Mouse (Mus musculus) frontal cortex, postnatal 14 days (tissue): ENCODE data around the gene Uvrag.

Experiments
- DNase-seq, 2 experiments: peaks; one replicate each; pipeline ENCODE4 v3.0.0; 2022; ENCODE audit warnings: low spot score in 2 of 2

The Uvrag gene

DNA sequence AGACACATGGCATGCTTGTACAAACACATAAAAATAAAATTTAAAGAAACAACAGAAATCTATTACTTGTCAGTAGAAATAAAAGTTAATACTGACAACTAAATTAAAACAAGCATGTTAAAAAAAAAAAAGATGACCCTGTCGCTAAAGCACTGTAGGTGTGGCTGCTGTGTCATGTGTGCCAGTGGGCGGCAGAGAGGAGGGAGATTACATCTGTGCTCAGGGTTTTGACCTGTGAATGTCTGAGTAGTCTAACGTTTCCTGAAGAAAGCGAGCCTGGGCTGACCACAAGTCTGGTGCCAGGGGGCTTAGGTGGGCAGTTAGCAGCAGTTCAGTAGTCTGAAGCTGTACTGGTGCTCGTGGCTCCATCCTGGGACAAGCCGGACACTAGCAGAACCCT lies 205.2 kb downstream of the Uvrag start:
- DNase-seq, result no peak

DNA sequence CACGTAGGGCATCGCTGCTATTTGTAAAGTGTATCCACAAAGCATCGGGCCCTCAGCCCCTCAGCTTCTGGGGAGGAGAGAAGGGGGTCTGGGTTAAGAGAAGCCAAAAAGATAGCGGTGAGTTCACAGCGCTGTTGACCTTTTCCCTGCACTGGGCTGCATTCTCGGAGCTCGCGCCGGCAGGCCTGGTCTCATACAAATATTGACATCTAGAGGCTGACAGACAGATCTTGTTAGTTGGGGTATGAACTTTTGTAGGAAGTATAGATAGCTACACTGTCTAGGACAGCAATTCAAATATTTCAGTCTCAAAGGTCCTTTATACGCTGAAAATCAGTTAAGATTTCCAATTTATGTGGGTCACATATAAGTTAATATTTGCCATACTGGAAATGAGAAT lies 205.7 kb downstream of the Uvrag start:
- no peak for DNase-seq

DNA sequence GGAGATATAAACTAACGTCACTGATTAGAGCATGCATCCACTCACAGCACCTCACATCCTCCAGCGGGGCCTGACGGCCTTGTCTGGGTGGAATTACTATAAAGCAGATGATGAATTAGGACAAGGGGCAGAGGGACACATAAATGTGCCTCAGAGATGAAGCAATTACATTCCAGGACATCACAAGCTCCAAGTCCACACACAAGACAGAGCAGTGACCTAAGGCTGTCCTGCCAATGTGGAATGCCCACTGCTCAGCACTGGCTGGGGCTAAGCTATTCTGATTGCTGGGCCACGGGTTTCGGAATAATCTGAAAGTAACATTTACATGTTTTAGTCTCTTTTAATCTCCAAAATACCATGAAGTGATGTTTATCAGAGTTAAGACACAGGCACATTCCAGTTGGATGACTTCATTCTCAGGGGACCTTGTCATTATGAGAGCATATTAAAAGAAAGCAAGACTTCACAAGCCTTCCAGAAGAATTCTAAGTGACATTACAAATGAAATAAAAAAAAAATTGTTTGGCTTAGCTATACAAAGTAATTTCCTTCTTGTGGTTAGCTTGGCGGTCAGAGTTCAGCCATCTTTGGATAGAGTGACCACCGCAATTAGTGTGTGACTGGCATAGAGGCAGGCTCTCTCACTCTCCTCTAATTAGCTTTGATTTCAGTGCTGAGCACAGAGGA lies 212.5 kb downstream of the Uvrag start:
- no peak for DNase-seq

DNA sequence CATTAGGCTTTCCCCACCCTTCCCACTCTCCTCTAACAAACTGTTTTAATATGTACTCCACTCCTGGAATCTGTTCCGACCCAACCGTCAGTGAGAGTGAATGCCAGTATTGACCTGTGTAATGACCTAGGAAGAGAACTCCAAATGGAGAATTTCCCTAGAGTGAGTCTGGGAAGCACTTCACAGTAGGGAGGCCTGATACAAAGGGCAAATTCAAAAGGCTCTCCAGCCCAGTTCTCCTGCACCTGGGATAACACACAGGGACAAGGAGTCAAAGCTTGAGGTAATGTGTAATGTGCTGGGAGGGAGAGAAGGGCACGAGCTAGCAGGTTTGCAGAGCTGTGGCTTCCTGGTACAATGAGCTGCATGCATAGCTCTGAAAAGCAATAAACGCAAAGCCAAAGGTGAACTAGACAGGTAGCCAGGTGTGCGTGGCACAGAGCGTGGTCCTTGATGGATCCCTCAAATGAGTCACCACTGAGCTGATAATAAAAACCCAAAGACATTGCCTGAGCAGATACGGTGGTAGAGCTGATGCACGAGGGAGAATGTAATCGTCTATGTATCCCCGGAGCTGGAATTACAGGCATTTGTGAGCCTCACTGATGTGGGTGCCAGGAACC lies 213.9 kb downstream of the Uvrag start:
- DNase-seq, result no peak

DNA sequence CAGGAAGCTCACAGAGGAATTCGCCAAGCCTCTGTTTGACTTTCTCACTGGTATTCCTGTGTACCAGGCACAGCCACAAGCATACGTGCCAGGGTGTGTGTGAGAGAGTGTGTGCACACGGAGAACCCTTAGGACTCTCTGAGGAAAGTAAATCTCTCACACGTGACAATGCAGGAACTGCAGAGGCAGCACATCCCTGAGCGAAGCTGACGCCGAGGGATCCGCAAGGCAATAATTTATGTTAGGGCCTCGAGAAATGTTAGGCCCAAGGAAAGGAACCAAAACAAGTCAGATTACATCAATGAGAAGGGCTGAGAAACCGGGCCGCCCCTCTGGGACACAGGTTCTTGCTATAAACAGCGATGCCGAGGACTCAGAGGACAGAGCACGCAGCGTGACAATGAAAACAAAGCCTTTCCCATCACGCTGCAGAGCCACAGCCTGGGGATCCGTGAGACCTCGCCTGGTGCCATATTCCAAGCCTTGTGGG lies 216.5 kb downstream of the Uvrag start:
- no peak for DNase-seq

DNA sequence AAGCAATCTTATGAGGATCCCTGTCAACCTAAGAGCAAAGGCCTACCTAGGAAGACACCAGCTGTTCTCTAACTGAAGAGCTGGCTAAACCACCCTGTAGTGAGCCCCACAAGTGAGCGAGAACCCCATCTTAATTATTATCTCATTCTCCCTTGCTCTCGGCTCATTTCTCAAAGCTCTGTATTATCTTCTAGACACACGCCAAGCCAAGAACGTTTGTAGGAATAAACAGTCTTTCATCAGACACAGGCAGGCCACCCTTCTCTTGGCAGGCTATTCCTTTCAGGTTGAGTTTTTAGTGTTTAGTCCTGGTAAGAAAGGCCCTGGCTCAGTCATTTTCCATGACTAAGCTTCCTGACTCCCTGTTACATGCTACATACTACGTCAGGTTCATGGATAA lies 218.0 kb downstream of the Uvrag start:
- DNase-seq, result no peak

DNA sequence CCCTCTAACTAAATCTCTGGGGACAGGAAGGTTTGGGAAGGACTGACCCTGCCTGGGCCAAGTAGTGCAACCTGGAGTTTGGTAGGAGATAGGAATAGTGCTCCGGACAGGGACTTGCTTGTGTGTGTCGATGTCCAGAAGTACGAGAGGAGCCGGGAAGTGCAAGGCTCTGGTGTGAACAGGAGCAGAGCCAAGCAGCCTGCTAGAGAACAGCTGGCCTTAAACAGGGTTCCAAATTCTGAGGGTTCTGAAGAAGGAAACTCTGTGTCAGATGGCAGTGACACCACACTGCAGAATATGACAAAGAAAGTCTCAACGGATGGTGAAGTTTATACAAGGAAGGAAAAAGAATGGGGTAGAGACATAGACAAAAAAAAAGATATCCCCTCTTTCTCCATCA lies 223.5 kb downstream of the Uvrag start:
- no peak for DNase-seq

DNA sequence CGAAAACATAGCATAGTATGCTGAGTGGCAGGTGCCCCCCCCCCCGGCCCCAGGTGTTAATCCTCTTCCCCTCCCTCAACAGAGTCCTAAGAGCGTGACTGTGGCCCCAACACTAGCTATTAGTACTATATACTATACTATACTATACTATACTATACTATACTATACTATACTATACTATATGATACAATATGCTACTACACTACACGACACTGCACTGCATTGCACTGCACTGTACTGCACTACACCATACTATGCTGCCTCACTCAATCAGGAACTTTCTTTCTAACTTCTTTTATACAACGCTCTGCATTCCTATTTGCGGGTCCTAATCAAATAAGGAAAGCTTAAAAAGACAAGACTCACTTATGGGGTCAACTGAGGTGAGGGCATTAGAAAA lies 224.4 kb downstream of the Uvrag start:
- DNase-seq, result no peak

DNA sequence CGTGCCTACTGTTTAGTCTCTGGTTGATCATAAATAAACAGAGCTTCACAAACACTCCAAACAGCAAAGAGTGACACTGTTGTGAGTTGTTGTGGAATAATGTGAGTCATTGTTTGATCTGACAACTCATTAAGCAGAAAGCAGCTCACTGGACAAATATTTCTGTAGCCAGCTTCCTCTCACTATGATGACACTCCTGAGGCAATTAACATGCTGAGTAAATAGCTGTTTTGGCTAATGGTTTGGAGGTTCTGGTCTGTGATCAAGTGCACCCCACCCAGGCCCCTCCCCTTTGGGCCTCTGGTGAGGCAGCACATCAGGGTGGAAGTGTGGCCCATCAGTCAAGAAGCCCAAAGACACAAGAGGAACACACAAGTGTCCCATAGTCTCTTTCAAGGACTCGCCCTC lies 228.0 kb downstream of the Uvrag start:
- no peak for DNase-seq

DNA sequence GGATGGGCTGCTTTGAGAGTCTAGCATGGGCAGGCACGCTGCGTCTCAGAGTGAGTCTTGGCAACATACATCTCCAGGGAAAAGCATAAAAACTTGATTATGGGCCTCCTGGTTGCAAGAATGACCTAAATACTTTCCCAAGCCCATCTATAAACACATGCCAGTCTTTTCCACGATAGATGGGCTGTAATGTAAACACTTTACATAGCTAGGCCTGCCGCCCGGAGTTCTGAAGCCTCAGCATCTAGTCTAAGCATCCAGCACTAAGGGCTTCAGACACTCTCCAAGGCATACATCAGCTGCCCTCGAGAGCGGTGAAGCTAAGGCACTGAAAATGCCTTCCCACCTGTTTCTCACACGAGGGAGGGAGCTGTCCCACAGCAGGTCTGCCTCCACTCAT lies 229.7 kb downstream of the Uvrag start:
- no peak for DNase-seq

DNA sequence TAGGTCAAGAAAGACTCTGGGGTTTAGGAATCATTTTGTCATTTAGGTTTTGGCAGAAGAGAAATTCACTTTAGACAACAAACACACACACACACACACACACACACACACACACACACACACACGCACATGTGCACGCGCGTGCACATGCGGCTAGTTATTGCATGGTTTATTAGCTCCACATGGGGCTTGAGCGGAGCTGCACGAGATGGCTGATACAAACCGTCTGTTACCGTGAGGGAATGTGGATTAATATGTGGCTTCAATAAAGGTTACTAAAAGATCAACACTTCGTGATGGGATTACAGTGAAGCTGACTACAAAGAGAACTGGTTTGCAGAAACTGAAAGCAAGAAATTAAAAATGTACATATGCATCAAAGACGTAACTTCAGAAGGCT lies 230.2 kb downstream of the Uvrag start:
- no peak for DNase-seq

DNA sequence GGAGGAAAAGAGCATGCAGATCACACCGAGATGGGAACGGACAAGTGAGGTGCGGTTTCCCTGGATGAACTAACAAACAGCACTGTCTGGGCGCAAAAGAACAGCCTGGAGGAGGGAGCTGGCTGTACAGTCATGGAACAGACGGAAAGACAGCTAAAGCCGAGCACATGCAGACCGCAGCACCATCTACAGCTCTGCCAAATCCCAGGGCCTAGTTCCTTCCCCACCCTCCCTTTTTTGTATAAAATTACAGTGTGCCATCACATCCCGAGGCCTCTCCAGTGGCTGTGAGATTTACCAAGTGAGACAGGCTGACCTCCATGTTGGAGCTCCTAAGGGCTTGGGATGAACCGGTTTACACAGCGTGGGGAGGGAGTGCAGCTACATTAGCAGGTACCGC lies 230.8 kb downstream of the Uvrag start:
- DNase-seq, result no peak

DNA sequence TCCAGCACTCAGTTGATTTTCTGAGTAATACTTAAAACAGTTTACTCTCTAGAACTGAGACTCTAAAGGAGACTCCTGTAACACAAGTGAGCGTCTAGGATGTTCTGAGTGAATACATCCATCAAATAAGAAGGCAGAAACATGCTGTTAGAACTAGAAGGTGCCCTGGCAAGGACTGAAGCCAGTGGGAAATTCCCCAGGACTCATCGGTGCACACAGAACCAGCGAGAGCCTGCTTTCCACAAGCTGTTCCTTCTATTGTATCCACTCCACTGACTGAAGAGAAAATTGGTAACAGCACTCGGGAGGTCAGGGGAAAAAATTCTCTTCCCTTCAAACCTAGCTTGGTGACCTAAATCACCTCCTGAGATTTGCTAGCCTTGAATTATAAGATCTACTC lies 233.5 kb downstream of the Uvrag start:
- DNase-seq, result no peak

DNA sequence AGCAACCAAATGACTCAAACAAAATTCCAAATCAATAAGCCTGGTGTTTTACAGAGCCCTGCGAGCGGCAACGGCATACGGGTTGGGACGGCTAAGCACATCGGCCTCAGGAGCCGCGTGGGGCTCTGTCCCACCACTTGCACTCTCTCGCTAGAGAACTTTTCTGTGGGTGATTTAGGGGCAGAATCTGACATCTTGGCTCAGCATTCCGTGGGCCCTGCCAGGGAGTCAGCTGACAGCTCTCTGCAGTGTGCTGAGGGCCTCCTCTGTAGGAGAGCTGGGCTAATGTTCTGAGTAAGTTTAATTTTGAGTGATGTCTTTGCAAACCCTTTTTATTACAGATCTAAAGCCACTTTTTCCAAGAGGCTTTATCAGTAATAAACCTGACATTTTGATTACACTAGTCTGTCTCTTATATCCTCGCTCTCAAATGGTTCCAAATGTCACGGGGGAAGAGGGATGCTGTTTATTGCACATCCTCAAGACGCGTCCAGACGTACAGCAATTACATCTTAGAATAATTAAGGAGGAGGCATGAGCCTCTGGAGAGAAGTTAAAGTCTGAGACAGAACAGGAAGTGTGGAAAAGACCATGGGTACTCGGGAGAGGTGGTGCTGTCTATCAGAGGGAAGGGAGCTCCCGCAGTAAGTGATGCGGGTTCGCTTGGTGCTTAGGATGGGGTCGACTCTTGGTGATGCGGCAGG lies 236.1 kb downstream of the Uvrag start:
- no peak for DNase-seq

DNA sequence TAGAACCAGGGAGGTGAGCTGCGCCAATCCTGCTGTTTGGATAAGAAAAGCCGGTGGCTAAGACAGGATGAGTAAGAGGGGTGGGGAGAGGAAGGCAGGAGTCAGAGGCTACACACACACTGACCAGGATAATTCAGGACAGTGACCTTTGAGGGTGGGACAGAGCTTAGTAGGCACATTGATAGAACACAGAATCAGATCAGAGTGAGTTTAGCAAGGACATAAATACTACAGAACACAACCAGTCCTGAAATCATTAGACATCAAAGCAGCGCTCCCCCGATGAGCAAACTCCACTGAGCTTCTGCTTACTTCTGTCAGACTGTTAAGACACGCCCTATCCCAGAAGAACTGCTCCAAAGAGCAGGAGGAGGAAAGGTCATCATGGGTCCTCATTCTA lies 237.1 kb downstream of the Uvrag start:
- DNase-seq, result no peak

DNA sequence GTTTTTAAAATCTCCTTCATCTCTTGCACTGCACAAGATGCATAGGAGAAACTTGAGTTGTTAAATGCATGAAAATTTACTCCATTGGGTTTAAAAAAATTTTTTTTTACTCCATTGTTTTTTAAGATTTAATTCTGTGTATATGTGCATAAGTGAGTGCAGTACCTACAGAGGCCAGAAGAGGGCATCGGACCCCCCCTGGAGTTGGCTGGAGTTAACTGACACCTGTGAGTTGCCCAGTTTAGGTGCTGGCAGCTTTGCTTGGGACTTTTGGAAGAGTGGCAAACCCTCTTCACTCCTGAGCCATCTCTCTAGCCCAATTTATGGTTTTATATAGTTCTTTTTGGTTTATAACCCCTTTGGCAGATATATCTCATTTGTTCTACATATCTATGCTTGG lies 239.8 kb downstream of the Uvrag start:
- no peak for DNase-seq

DNA sequence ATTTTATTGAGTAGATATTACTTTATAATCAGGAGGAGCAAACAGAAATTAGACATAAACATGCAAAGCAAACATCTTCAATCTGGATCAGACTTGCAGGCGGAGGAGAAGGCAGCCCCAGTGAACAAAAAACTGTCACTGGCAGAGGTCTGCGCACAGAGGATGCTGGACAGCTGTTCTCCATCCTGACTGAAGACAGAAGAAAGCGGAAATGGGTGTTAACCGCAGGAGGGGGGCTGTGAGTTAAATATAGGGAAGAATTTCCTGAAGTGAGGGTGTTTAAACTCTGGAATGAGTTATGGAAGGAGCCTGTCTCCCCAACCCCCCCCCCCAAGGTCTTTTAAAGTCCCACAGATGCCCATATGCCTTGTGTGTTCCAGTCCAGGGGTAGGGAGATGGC lies 241.1 kb downstream of the Uvrag start:
- DNase-seq, result no peak

DNA sequence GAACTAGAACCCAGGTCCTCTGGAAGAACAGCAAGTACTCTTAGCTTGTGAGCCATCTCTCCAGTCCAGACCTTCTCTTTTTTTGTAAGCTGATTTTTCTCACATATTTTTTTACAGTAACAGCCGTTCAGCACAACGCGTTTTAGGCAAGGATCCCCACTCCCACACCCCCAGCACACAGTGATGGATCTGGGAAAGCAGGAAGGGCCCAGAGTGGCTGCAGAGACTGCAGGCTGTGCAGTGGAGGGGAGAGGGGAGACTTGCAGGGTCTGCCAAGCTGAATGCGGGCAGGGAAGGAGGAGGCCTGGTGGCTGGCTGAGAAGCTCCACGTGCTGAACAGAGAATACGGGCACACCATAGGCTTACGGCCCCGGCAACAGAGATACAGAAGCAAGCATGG lies 243.6 kb downstream of the Uvrag start:
- peak in 1 of 2 experiments; percentile 29 for DNase-seq

DNA sequence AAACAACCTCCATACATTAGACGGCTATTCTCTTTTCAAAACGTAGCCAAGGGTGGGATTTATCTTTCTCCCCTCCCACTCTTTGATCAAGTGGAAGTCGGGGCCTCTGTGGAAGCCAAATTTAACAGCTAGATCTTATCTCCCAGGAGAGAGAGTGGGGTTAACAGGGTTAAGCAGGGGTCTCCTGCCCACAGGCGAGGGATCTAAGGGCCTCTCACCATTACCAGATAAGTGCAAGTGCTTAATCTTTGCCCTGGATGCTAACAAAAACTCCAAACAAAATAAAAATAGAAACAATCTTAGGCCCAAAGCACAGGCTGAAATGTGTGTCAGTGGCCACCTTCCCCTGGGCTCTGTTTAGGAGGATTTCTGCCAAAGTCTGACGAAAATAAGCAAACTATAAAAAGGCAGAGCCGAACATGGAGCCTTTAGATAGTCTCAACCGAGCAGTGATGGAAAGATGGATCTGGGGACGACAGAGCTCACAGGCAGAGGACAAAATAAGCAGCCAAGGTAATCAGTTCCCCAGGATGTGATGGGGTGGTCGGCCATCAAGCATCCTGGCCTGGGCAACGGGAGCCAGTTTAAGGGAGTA lies 245.3 kb downstream of the Uvrag start:
- DNase-seq, result no peak

DNA sequence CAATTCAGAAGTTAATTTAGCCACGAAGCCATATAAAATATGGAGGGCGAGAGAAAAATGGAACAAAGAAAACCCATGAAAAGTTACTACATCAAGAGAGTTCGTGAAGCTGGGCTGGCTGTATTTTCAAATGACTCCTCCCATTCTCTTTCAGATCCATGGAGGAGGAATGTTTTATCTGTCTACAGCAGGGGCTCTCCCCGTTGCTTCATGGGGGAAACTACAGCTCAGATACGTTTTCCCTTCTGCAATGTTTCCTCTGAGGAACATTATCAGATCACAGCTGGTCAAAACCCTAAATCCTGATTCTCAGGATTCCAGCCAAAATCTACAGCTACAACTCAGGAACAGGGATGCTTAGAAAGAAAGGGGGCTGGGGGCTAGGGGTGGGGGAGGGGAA lies 246.2 kb downstream of the Uvrag start:
- DNase-seq, result no peak

DNA sequence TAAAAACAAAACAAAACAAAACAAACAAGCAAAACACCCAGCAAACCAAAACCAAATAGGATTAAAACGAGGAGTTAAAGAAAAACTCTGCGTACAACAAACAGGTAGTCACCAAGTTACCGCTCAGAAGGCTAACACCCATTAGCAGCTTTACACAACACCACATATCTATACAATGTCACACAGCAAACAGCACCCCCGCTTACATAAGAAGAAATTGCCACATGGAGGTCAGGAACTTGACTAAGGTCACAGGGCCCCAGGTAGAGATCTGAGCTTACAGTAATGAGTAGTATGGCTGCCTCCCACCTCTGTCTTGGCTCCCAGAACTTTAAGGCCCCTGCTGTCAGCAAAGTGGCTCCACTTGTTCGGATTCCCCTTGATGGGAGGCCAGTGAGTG lies 246.6 kb downstream of the Uvrag start:
- no peak for DNase-seq

DNA sequence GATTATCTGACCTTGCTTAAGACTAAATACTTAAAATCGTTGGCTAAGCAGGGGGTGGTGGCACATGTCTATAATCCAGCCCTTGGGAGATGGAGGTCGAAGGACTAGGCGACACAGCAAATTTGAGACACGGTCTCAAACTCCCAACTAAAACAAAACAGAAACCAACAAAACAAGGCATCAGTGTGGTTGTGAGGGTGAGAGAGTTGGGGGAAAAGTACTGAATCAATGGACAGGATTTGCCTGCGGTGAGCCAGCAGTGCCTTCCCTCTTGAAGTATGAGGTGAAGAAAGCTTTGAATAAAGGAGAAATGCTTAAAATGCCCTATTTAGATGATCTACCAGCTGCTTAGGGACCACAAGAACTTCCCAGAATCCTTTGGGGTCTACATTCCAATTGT lies 247.8 kb downstream of the Uvrag start:
- no peak for DNase-seq

DNA sequence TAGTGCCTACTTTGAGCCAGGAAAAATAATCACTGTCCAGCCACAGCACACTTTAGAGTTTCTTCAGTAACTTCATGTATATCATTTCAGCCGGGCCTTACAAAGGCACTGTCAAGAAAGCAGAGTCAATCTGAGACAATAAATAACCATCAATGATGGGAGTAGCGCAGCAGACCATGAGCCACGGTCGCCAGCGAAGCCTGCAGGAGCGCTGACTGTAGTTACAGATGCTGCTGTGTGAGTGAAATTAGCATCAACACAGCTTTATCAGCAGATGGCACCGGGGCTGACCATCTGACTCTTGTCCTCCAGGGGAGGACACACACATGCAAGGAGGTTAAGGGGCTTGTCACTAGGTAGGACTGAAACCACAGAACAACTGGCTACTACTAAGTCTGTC lies 251.7 kb downstream of the Uvrag start:
- DNase-seq, result no peak
